ENCODE assay signal across 10 mouse cellular contexts in genomic region chr8:26627191-26627891, GRCm38 (mm10).
DNase-seq lines count a peak whose midpoint lies in the region; ATAC-seq and TF ChIP-seq lines count a peak whose summit lies in the region.
"Had no signal": no experiment of that assay in that cellular context is flagged by ENCODE, and none has a peak within 500 bp of the region (broad histone marks: within the 10 kb centered on the region; RNA-seq: fewer than 3 reads in every experiment).

No protein-coding gene starts in this region.

- H3K36me3 ChIP-seq in kidney, embryonic 14.5 days (ENCODE audit: control insufficient read depth, insufficient read depth, low read length), result no peaks in the 10 kb centered on the region
- H3K36me3 ChIP-seq in myocyte (ENCODE audit: control insufficient read depth, insufficient read depth), result no peaks in the 10 kb centered on the region
- H3K36me3 ChIP-seq: heart, embryonic 13.5 days had no signal

- no peaks in the 10 kb centered on the region for H3K79me2 ChIP-seq in myocyte (ENCODE audit: control insufficient read depth, insufficient read depth)

- peak overlapping the region; percentile 40; the same call in 1 of the 2 replicates for H3K9ac ChIP-seq in kidney, embryonic 14.5 days (ENCODE audit: low read depth, low read length)
- H3K9ac ChIP-seq: heart, embryonic 13.5 days had no signal

- H3K9me3 ChIP-seq in kidney, embryonic 14.5 days (ENCODE audit: control insufficient read depth, low read length), result no peaks in the 10 kb centered on the region
- H3K9me3 ChIP-seq: heart, embryonic 13.5 days had no signal

- TF ChIP-seq POLR2A in myocyte (IDR thresholded peaks at IDR 0.05; ENCODE audit: insufficient read length, low read depth), result no peak

- H3K27ac ChIP-seq in kidney, embryonic 14.5 days (ENCODE audit: low read depth, low read length), result peak overlapping the region; percentile 65; the same call in 1 of the 2 replicates
- peak overlapping the region; percentile 65 for H3K27ac ChIP-seq in gastrocnemius, adult 2 months
- H3K27ac ChIP-seq: heart, embryonic 13.5 days had no signal

- WGBS in kidney, embryonic 14.5 days, result 20% methylated on average over 18 of the region's 18 CpGs

- intact Hi-C loops in gastrocnemius, adult 2 months (cut with DNase I), result loop anchor here (5.0 kb wide), 1 partner anchor 70 kb away; no protein-coding TSS in a partner anchor

- peaks cover 19% of the 10 kb centered on the region for H3K4me1 ChIP-seq in kidney, embryonic 14.5 days (ENCODE audit: control insufficient read depth, insufficient read depth, low read length)

- no peak for DNase-seq in kidney, adult 18-20 months
- DNase-seq in cerebellum, postnatal 36 days, result peak; percentile 19 to 20
- peak; percentile 30 for DNase-seq in gastrocnemius, adult 2 months
- DNase-seq in right cerebral cortex, postnatal 10 days (ENCODE audit: low spot score in 2 of 2), result no peak
- no peak for DNase-seq in yolk sac, embryonic 10.5 days (ENCODE audit: low spot score)
- DNase-seq: right cerebral cortex, postnatal 14 days had no signal

- H3K4me2 ChIP-seq in kidney, embryonic 14.5 days (replicated peaks; ENCODE audit: low read depth, low read length), result peak overlapping the region; percentile 34; the same call in 1 of the 2 replicates
- peak overlapping the region; percentile 52 for H3K4me2 ChIP-seq in myocyte (ENCODE audit: low read depth)
- H3K4me2 ChIP-seq: heart, embryonic 13.5 days had no signal

- 0 out of 2 replicates have a peak, but pooled peaks cover 3% of the 10 kb centered on the region for H3K27me3 ChIP-seq in kidney, embryonic 14.5 days (ENCODE audit: control insufficient read depth, insufficient read depth, low read length)
- H3K27me3 ChIP-seq in myocyte (ENCODE audit: control insufficient read depth, insufficient read depth, insufficient read length), result no peaks in the 10 kb centered on the region

- no peak for TF ChIP-seq CTCF in gastrocnemius, adult 2 months (IDR thresholded peaks at IDR 0.05)

- peak; percentile 80 for ATAC-seq in kidney, embryonic 14.5 days (ENCODE audit: low FRiP score, low TSS enrichment)
- ATAC-seq in erythroid progenitor cell, adult 5-6 weeks (replicated peaks; ENCODE audit: low FRiP score, poor library complexity, severe bottlenecking), result no peak

- H3K4me3 ChIP-seq in kidney, embryonic 14.5 days (ENCODE audit: low read length), result no peak overlapping the region; the same call in 1 of the 2 replicates
- peak overlapping the region; percentile 30; the same call in 1 of the 2 replicates for H3K4me3 ChIP-seq in gastrocnemius, adult 2 months
- H3K4me3 ChIP-seq in myocyte, result no peak overlapping the region
- H3K4me3 ChIP-seq: heart, embryonic 13.5 days had no signal

- H3ac ChIP-seq in myocyte (ENCODE audit: control insufficient read depth, insufficient read length), result no peak overlapping the region

TF ChIP-seq in myocyte, 11 proteins besides CTCF, POLR2A, EP300 and RAD21:
- no peak for TF ChIP-seq REST (IDR thresholded peaks at IDR 0.05; ENCODE audit: insufficient read depth, insufficient read length)
- TF ChIP-seq USF1 (IDR thresholded peaks at IDR 0.05; ENCODE audit: low read depth), result no peak
- TF ChIP-seq TCF3 (IDR thresholded peaks at IDR 0.05; ENCODE audit: insufficient read length, low read depth), result no peak
- no peak for TF ChIP-seq POLR2AphosphoS2 (IDR thresholded peaks at IDR 0.05; ENCODE audit: insufficient read length, low read depth)
- TF ChIP-seq MYOG (IDR thresholded peaks at IDR 0.05; ENCODE audit: control insufficient read depth in 1 of 3, insufficient read depth in 1 of 3, insufficient read length in 2 of 3, low read depth in 2 of 3), result peak in 1 of 3 experiments; percentile 7
- no peak for TF ChIP-seq MAX (IDR thresholded peaks at IDR 0.05; ENCODE audit: low read depth)
- TF ChIP-seq MYOD1 (IDR thresholded peaks at IDR 0.05; ENCODE audit: control insufficient read depth in 1 of 3, insufficient read length in 2 of 3, low read depth in 2 of 3), result peak in 1 of 3 experiments; percentile 52
- TF ChIP-seq E2F4 (IDR thresholded peaks at IDR 0.05; ENCODE audit: insufficient read depth), result no peak
- peak; percentile 5 for TF ChIP-seq TCF12 (IDR thresholded peaks at IDR 0.05; ENCODE audit: insufficient read depth, poor library complexity, severe bottlenecking)
- no peak for TF ChIP-seq CEBPB (IDR thresholded peaks at IDR 0.05; ENCODE audit: insufficient read depth, poor library complexity, severe bottlenecking)
- no peak for TF ChIP-seq SRF (IDR thresholded peaks at IDR 0.05; ENCODE audit: control insufficient read depth, insufficient read length, low read depth)

Comparison
In these comparisons a context has a peak if more than half of its experiments do, and no peak if none do; other contexts are left out.
1. DNase-seq: peak in cerebellum, postnatal 36 days (2 of 2) and gastrocnemius, adult 2 months (single experiment); none in kidney, adult 18-20 months (single experiment), right cerebral cortex, postnatal 10 days (0 of 2) and yolk sac, embryonic 10.5 days (single experiment).